Mouse (Mus musculus) thymus, postnatal 14 days (tissue): ENCODE measurements around the gene Sec24c.
A peak's percentile ranks its signal among the peaks of the same experiment; 100 is the strongest.
"Not testable (repeated sequence)": the region's sequence is repeated elsewhere in the genome, so short reads cannot be mapped to it uniquely, and the experiment has no call there.

Source experiments
- DNase-seq: peaks from one replicate; pipeline ENCODE4 v3.0.0; 2021

The Sec24c gene

GRCm38 (mm10) chr14:20674064-20674833, at the start of gene Sec24c:
Gene Sec24c (plus strand): TSS chr14:20674308.
- peak; percentile 98 for DNase-seq

GRCm38 (mm10) chr14:20626447-20626846, 47.7 kb upstream of the Sec24c start:
- no peak for DNase-seq

- DNase-seq = no peak
These were observed 47.1 kb upstream of the Sec24c start for GRCm38 (mm10) chr14:20626971-20627370.

GRCm38 (mm10) chr14:20631253-20631652, 42.9 kb upstream of the Sec24c start:
- no peak for DNase-seq

GRCm38 (mm10) chr14:20635546-20635945, 38.6 kb upstream of the Sec24c start:
- no peak for DNase-seq

- not testable (repeated sequence) for DNase-seq
These were observed 37.1 kb upstream of the Sec24c start for GRCm38 (mm10) chr14:20636968-20637367.

GRCm38 (mm10) chr14:20637818-20638574, 36.1 kb upstream of the Sec24c start:
- DNase-seq = no peak

- no peak for DNase-seq
These were observed 35.4 kb upstream of the Sec24c start for GRCm38 (mm10) chr14:20638702-20639101.

- DNase-seq = peak; percentile 81
These were observed 34.0 kb upstream of the Sec24c start for GRCm38 (mm10) chr14:20639918-20640619.

GRCm38 (mm10) chr14:20640644-20641437, 33.3 kb upstream of the Sec24c start, which contains the start of gene Usp54:
Gene Usp54 (minus strand): TSS chr14:20641063.
- DNase-seq = peak; percentile 100

GRCm38 (mm10) chr14:20641438-20641875, 32.7 kb upstream of the Sec24c start:
- DNase-seq = no peak

GRCm38 (mm10) chr14:20645547-20645946, 28.6 kb upstream of the Sec24c start:
- DNase-seq = no peak

- DNase-seq = no peak
These were observed 27.7 kb upstream of the Sec24c start for GRCm38 (mm10) chr14:20646381-20646780.

GRCm38 (mm10) chr14:20651000-20651399, 23.1 kb upstream of the Sec24c start:
- no peak for DNase-seq

GRCm38 (mm10) chr14:20651722-20652256, 22.3 kb upstream of the Sec24c start:
- DNase-seq = no peak

GRCm38 (mm10) chr14:20654690-20655421, 19.3 kb upstream of the Sec24c start:
- no peak for DNase-seq

GRCm38 (mm10) chr14:20655731-20656130, 18.4 kb upstream of the Sec24c start:
- no peak for DNase-seq

GRCm38 (mm10) chr14:20656361-20656760, 17.7 kb upstream of the Sec24c start, which contains the start of gene Myoz1:
Gene Myoz1 (minus strand): TSS chr14:20656540.
- no peak for DNase-seq

- peak; percentile 46 for DNase-seq
These were observed 15.8 kb upstream of the Sec24c start for GRCm38 (mm10) chr14:20658326-20658725.

GRCm38 (mm10) chr14:20658902-20659301, 15.2 kb upstream of the Sec24c start:
- no peak for DNase-seq

- no peak for DNase-seq
These were observed 14.4 kb upstream of the Sec24c start for GRCm38 (mm10) chr14:20659687-20660086.
